In the genomic region with DNA sequence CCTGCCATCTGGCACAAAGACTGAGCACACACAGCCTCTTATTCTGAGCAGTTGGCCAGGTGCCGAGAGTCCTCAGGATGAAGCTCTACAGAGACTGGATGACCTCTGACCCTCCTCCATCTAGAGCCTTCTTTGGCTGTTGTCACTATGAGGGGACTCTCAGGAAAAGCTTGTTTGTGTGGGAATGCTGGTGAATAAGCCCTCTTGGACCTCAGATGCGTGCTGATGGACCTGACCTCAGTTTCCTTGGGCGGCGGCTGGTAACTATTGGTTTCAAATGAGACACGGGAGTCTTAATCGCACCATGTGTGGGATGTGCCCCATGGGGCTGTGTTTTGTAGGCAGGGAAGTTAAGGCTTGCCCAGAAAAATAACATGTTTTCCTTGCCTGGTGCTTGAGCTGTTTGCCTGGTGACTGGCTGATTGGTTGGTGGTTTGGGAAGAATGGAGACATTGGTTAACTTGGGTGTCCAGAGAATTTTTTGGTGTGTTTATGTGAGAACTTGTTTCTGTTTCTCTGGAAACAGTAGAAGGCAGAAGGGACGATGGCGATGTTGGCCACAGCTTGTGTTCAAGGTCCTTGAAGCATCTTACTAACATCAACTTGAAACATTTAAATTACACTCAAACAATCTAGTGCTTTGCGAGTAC, we compare ENCODE assay signal across 17 mouse cellular contexts.
A peak's percentile ranks its signal among the peaks of the same experiment; 100 is the strongest.
DNase-seq lines count a peak whose midpoint lies in the region; ATAC-seq lines count a peak whose summit lies in the region.
"Had no signal": no experiment of that assay in that cellular context is flagged by ENCODE, and none has a peak within 500 bp of the region (broad histone marks: within the 10 kb centered on the region; RNA-seq: fewer than 3 reads in every experiment).

No protein-coding gene starts in this region.

- peaks cover 3% of the 10 kb centered on the region; the same call in 1 of the 2 replicates for H3K4me1 ChIP-seq in heart, embryonic 11.5 days (ENCODE audit: control insufficient read depth, insufficient read depth, low read length)
- H3K4me1 ChIP-seq in midbrain, embryonic 11.5 days (ENCODE audit: control insufficient read depth, insufficient read depth, low read length), result no peaks in the 10 kb centered on the region
- H3K4me1 ChIP-seq in midbrain, embryonic 10.5 days, result peaks cover 3% of the 10 kb centered on the region; the same call in 1 of the 2 replicates
- no peaks in the 10 kb centered on the region for H3K4me1 ChIP-seq in intestine, embryonic 15.5 days (replicated peaks)
- H3K4me1 ChIP-seq: midbrain, embryonic 15.5 days had no signal

- no peak overlapping the region for H3K4me3 ChIP-seq in heart, embryonic 11.5 days (ENCODE audit: low read depth, low read length)
- no peak overlapping the region for H3K4me3 ChIP-seq in midbrain, embryonic 11.5 days (ENCODE audit: low read depth, low read length)
- no peak overlapping the region for H3K4me3 ChIP-seq in midbrain, embryonic 10.5 days
- H3K4me3 ChIP-seq in intestine, embryonic 15.5 days (replicated peaks), result no peak overlapping the region
- H3K4me3 ChIP-seq: forebrain, embryonic 13.5 days; left cerebral cortex, adult 2 months; limb, embryonic 10.5 days; midbrain, embryonic 15.5 days; myocyte had no signal

- H3K27ac ChIP-seq in heart, embryonic 11.5 days (ENCODE audit: low read depth, low read length), result no peak overlapping the region
- no peak overlapping the region for H3K27ac ChIP-seq in midbrain, embryonic 11.5 days (ENCODE audit: low read depth, low read length)
- no peak overlapping the region for H3K27ac ChIP-seq in midbrain, embryonic 10.5 days (replicated peaks)
- no peak overlapping the region for H3K27ac ChIP-seq in intestine, embryonic 15.5 days
- H3K27ac ChIP-seq: forebrain, embryonic 13.5 days; left cerebral cortex, adult 2 months; limb, embryonic 10.5 days; midbrain, embryonic 15.5 days had no signal

- H3K9ac ChIP-seq in heart, embryonic 11.5 days (ENCODE audit: low read depth, low read length), result no peak overlapping the region
- no peak overlapping the region for H3K9ac ChIP-seq in midbrain, embryonic 11.5 days (ENCODE audit: low read length)
- no peak overlapping the region for H3K9ac ChIP-seq in intestine, embryonic 15.5 days
- H3K9ac ChIP-seq: forebrain, embryonic 13.5 days; liver, postnatal 0 days; midbrain, embryonic 15.5 days had no signal

- 83% methylated on average over 9 of the region's 9 CpGs for WGBS in heart, embryonic 11.5 days (ENCODE audit: insufficient replicate concordance)
- WGBS in midbrain, embryonic 11.5 days, result 90% methylated on average over 9 of the region's 9 CpGs
- 91% methylated on average over 9 of the region's 9 CpGs for WGBS in midbrain, embryonic 10.5 days
- 90% methylated on average over 9 of the region's 9 CpGs for WGBS in intestine, embryonic 15.5 days

- no peaks in the 10 kb centered on the region for H3K9me3 ChIP-seq in heart, embryonic 11.5 days (replicated peaks; ENCODE audit: control insufficient read depth, low read length)
- H3K9me3 ChIP-seq in midbrain, embryonic 11.5 days (ENCODE audit: control insufficient read depth, low read length), result no peaks in the 10 kb centered on the region
- H3K9me3 ChIP-seq in midbrain, embryonic 10.5 days (replicated peaks), result no peaks in the 10 kb centered on the region
- H3K9me3 ChIP-seq in intestine, embryonic 15.5 days, result no peaks in the 10 kb centered on the region
- H3K9me3 ChIP-seq: forebrain, embryonic 13.5 days; limb, embryonic 10.5 days; midbrain, embryonic 15.5 days had no signal

- DNase-seq in heart, adult 11 months, result peak; percentile 94
- peak; percentile 61 for DNase-seq in midbrain, embryonic 11.5 days (ENCODE audit: low spot score, missing footprints)
- no peak for DNase-seq in midbrain, embryonic 10.5 days (ENCODE audit: low spot score)
- peak; percentile 19 to 29 for DNase-seq in heart, postnatal 10 days
- DNase-seq in heart, postnatal 4 days, result peak; percentile 20
- DNase-seq: liver, postnatal 0 days; lung, postnatal 14 days; thymus, postnatal 25 days had no signal

- H3K27me3 ChIP-seq in heart, embryonic 11.5 days (ENCODE audit: control insufficient read depth, insufficient read depth, low read length), result no peaks in the 10 kb centered on the region
- H3K27me3 ChIP-seq in midbrain, embryonic 11.5 days (ENCODE audit: control insufficient read depth, insufficient read depth, low read length), result no peaks in the 10 kb centered on the region
- H3K27me3 ChIP-seq in midbrain, embryonic 10.5 days (ENCODE audit: low read depth, poor library complexity, severe bottlenecking), result no peaks in the 10 kb centered on the region
- H3K27me3 ChIP-seq in intestine, embryonic 15.5 days (replicated peaks), result no peaks in the 10 kb centered on the region
- H3K27me3 ChIP-seq: forebrain, embryonic 13.5 days; midbrain, embryonic 15.5 days had no signal

- ATAC-seq in heart, embryonic 11.5 days (replicated peaks; ENCODE audit: insufficient number of reproducible peaks, low FRiP score, low TSS enrichment), result no peak
- ATAC-seq in midbrain, embryonic 11.5 days (ENCODE audit: low FRiP score), result no peak
- ATAC-seq in intestine, embryonic 15.5 days, result no peak
- ATAC-seq: forebrain, embryonic 13.5 days; hindbrain, embryonic 16.5 days; intestine, postnatal 0 days; liver, postnatal 0 days; midbrain, embryonic 15.5 days had no signal

- no peak overlapping the region for H3K4me2 ChIP-seq in heart, embryonic 11.5 days
- no peak overlapping the region for H3K4me2 ChIP-seq in midbrain, embryonic 11.5 days
- no peak overlapping the region for H3K4me2 ChIP-seq in intestine, embryonic 15.5 days (replicated peaks)
- H3K4me2 ChIP-seq: forebrain, embryonic 13.5 days; midbrain, embryonic 15.5 days had no signal

- no peaks in the 10 kb centered on the region for H3K36me3 ChIP-seq in heart, embryonic 11.5 days (ENCODE audit: control insufficient read depth, insufficient read depth, low read length)
- no peaks in the 10 kb centered on the region for H3K36me3 ChIP-seq in midbrain, embryonic 11.5 days (ENCODE audit: control insufficient read depth, insufficient read depth, low read length)
- no peaks in the 10 kb centered on the region for H3K36me3 ChIP-seq in midbrain, embryonic 10.5 days
- no peaks in the 10 kb centered on the region for H3K36me3 ChIP-seq in intestine, embryonic 15.5 days
- H3K36me3 ChIP-seq: limb, embryonic 10.5 days; midbrain, embryonic 15.5 days had no signal

- intact Hi-C loops in heart, postnatal 10 days (cut with DNase I), result no loop called here
